Mouse (Mus musculus) midbrain, embryonic 13.5 days (tissue): ENCODE measurements at regions not wholly inside any gene's neighbourhood (a gene's known extent, or its start where the extent isn't known, plus 50 kb on each side); places are given as distances from the start of the nearest gene placed in this dataset.

ENCODE experiments used
- ATAC-seq: fragments of 200-750 bp; cut with Nextera tagmentation; 2 replicates; pipeline ENCODE4 v1.8.0; 2017; ENCODE audit warnings: mild to moderate bottlenecking, moderate TSS enrichment, moderate library complexity
- H3K27ac ChIP-seq: fragments of 300-500 bp; sonication (generic); 2 replicates; pipeline ENCODE4 v1.5.1; 2015; ENCODE audit warnings: inconsistent platforms, mild to moderate bottlenecking, moderate library complexity
- H3K27me3 ChIP-seq: fragments of 300-500 bp; sonication (generic); 2 replicates; pipeline ENCODE4 v1.6.1; 2015; ENCODE audit warnings: mild to moderate bottlenecking, inconsistent platforms
- H3K36me3 ChIP-seq: fragments of 300-500 bp; sonication (generic); 2 replicates; pipeline ENCODE4 v1.6.1; 2015; ENCODE audit warnings: mild to moderate bottlenecking, inconsistent platforms
- H3K4me1 ChIP-seq: fragments of 300-500 bp; sonication (generic); replicated peaks from 2 replicates; pipeline ENCODE4 v1.6.1; 2015; ENCODE audit warnings: inconsistent platforms
- H3K4me2 ChIP-seq: fragments of 300-500 bp; sonication (generic); replicated peaks from 2 replicates; pipeline ENCODE4 v1.6.1; 2015; ENCODE audit warnings: moderate library complexity, mild to moderate bottlenecking, inconsistent platforms
- H3K4me3 ChIP-seq: fragments of 300-500 bp; sonication (generic); replicated peaks from 2 replicates; pipeline ENCODE4 v1.5.1; 2015; ENCODE audit warnings: mild to moderate bottlenecking, inconsistent platforms
- H3K9ac ChIP-seq: fragments of 300-500 bp; sonication (generic); replicated peaks from 2 replicates; pipeline ENCODE4 v1.6.1; 2015; ENCODE audit warnings: mild to moderate bottlenecking, inconsistent platforms
- H3K9me3 ChIP-seq: fragments of 300-500 bp; sonication (generic); 2 replicates; pipeline ENCODE4 v1.6.1; 2016; ENCODE audit warnings: mild to moderate bottlenecking, inconsistent platforms
- WGBS: fragments of 180-500 bp; shearing (Covaris S2); methylation state at CpG from one replicate; pipeline ENCODE4 v1.1.7; 2015; 5-methylcytosine and 5-hydroxymethylcytosine counted together

DNA sequence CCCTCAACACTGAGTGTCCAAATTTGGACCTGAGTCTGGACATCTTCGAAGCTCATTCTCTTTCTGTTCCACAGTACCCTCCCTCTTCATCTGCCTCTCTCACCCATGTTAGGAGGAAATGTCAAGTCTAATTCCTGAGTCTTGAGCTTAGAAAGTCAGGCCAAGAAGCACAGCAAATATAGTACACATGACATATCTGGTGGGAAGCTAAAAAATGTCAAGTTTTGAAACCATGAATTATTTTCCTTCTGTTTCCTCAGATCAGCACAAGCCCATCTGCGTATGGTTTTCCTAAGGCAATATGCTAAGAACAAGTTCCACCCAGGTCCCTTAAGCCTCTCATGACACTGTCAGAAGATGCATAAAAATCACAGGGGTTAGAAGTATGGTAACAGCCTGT is 553.6 kb upstream of the Cdh11 start:
- Histone ChIP-seq H3K27me3 (no peaks in the 10 kb centered on the region), H3K9ac (no peak overlapping the region), H3K36me3 (no peaks in the 10 kb centered on the region), H3K27ac (no peak overlapping the region), H3K4me3 (no peak overlapping the region), H3K4me2 (no peak overlapping the region), H3K4me1 (no peaks in the 10 kb centered on the region), H3K9me3 (no peaks in the 10 kb centered on the region)
- no peak for ATAC-seq
- WGBS, result 94% methylated on average over 2 of the region's 2 CpGs

GRCm38 (mm10) chr8:103339951-103340350 is 554.5 kb upstream of the Cdh11 start:
- 91% methylated on average over 5 of the region's 5 CpGs for WGBS
- Histone ChIP-seq H3K36me3 (no peaks in the 10 kb centered on the region), H3K9me3 (no peaks in the 10 kb centered on the region), H3K4me1 (no peaks in the 10 kb centered on the region), H3K9ac (no peak overlapping the region), H3K4me2 (no peak overlapping the region), H3K27me3 (no peaks in the 10 kb centered on the region), H3K4me3 (no peak overlapping the region), H3K27ac (no peak overlapping the region)
- ATAC-seq, result no peak

DNA sequence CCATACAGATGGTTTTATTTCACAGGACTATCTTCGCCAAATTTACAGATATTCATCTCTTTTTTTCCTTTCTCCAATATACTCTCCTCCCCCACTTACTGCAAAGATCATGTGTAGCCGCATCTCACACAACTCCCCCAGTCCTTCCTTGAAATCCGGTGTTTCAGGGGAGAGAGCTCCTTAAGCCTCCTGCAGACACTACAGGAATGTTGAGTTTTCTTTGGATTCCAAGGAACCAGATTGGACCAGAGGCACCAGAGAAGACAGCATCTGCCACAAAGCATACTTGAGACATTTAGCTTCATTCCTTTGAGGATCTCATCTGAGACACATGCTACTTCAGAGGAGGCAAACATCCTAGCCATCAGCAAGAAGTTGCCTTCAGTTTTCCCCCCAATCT is 558.4 kb upstream of the Cdh11 start:
- Histone ChIP-seq H3K27me3 (no peaks in the 10 kb centered on the region), H3K27ac (no peak overlapping the region), H3K4me2 (no peak overlapping the region), H3K4me3 (no peak overlapping the region), H3K9me3 (no peaks in the 10 kb centered on the region), H3K9ac (no peak overlapping the region), H3K36me3 (no peaks in the 10 kb centered on the region), H3K4me1 (no peaks in the 10 kb centered on the region)
- no peak for ATAC-seq
- WGBS, result 91% methylated on average over 3 of the region's 3 CpGs

DNA sequence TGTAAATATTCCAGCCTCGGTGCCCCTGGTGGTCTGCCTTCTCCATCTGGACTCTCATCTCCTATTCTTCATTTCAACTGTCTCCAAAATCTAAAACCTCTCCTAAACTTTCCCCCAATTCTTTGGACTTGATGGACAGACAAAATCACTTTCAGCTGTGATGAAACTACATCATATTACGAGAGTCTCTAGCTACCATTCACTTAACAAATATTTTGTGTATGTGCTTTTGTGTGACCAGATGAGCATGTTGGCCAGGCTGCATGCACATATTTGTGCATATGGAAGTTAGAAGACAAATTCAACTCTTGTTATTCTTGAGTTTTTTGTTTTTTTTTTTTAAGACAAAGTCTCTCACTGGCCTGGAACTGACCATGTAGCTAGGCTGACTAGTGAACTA is 559.4 kb upstream of the Cdh11 start:
- no peak overlapping the region for H3K9ac ChIP-seq
- H3K4me1 ChIP-seq, result no peaks in the 10 kb centered on the region
- H3K4me3 ChIP-seq, result no peak overlapping the region
- no peak overlapping the region for H3K4me2 ChIP-seq
- H3K9me3 ChIP-seq, result no peaks in the 10 kb centered on the region
- ATAC-seq, result no peak
- no peaks in the 10 kb centered on the region for H3K36me3 ChIP-seq
- no peak overlapping the region for H3K27ac ChIP-seq
- WGBS, result 94% methylated on average over 2 of the region's 2 CpGs
- H3K27me3 ChIP-seq, result no peaks in the 10 kb centered on the region

- no peak overlapping the region for H3K27ac ChIP-seq
- H3K27me3 ChIP-seq, result no peaks in the 10 kb centered on the region
- no peaks in the 10 kb centered on the region for H3K36me3 ChIP-seq
- no peak overlapping the region for H3K4me2 ChIP-seq
- no peaks in the 10 kb centered on the region for H3K4me1 ChIP-seq
- 69% methylated on average over 7 of the region's 7 CpGs for WGBS
- ATAC-seq, result no peak
- no peak overlapping the region for H3K4me3 ChIP-seq
- H3K9me3 ChIP-seq, result no peaks in the 10 kb centered on the region
- no peak overlapping the region for H3K9ac ChIP-seq
Observed at GRCm38 (mm10) chr8:103347158-103347871, 561.9 kb upstream of the Cdh11 start.

DNA sequence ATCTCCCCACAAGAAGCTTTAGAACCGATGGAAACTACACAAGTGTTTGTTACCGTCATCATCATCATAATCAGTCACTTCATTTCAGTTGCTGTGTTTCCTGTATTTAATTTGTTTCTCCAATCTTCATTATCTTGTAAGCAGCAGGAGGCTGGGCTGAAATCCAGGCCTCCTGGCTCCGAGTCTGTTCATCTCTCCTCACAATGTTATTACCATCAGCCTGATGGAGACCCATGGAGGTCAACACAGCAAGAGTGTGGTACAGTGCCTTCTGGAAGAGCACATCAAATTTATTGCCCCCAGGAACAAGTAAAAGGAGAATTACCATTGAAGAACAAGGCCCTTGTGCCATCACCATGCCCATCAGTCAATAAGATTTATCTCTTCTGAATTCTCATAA is 576.3 kb upstream of the Cdh11 start:
- H3K27ac ChIP-seq, result no peak overlapping the region
- H3K9me3 ChIP-seq, result no peaks in the 10 kb centered on the region
- 76% methylated on average over 3 of the region's 3 CpGs for WGBS
- no peaks in the 10 kb centered on the region for H3K27me3 ChIP-seq
- H3K36me3 ChIP-seq, result no peaks in the 10 kb centered on the region
- ATAC-seq, result no peak
- no peak overlapping the region for H3K4me2 ChIP-seq
- H3K4me3 ChIP-seq, result no peak overlapping the region
- H3K9ac ChIP-seq, result no peak overlapping the region
- H3K4me1 ChIP-seq, result no peaks in the 10 kb centered on the region

- H3K9me3 ChIP-seq, result no peaks in the 10 kb centered on the region
- no peak for ATAC-seq
- H3K27ac ChIP-seq, result no peak overlapping the region
- WGBS, result 50% methylated on average over 2 of the region's 2 CpGs
- no peak overlapping the region for H3K9ac ChIP-seq
- H3K4me3 ChIP-seq, result no peak overlapping the region
- no peaks in the 10 kb centered on the region for H3K36me3 ChIP-seq
- H3K4me2 ChIP-seq, result no peak overlapping the region
- H3K27me3 ChIP-seq, result no peaks in the 10 kb centered on the region
- H3K4me1 ChIP-seq, result no peaks in the 10 kb centered on the region
Observed at GRCm38 (mm10) chr8:103370394-103370793, 585.0 kb upstream of the Cdh11 start.

DNA sequence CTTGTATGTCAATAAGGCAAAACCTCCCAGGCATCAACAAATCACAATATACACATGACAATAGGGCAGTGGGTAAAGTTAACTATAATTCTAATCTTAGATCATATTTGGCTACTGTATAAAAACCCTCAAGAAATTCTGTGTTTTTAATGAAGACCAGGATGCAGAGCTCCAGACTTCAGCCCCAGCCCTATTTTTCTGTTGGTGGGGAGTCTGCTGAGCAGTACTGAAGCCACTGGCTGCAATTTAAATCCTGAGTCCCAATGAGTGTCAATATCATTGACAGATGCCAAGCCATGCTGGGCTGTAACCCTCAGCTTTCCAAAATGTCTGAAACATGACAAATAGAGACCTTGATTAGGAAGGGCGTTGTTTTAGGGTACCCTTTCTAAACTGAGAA is 587.6 kb upstream of the Cdh11 start:
- Histone ChIP-seq H3K4me2 (no peak overlapping the region), H3K27ac (no peak overlapping the region), H3K4me1 (no peaks in the 10 kb centered on the region), H3K27me3 (no peaks in the 10 kb centered on the region), H3K4me3 (no peak overlapping the region), H3K9me3 (no peaks in the 10 kb centered on the region), H3K9ac (no peak overlapping the region), H3K36me3 (no peaks in the 10 kb centered on the region)
- whole genome bisulfite sequencing, result 76% methylated on average over 1 of the region's 1 CpGs
- no peak for ATAC-seq

DNA sequence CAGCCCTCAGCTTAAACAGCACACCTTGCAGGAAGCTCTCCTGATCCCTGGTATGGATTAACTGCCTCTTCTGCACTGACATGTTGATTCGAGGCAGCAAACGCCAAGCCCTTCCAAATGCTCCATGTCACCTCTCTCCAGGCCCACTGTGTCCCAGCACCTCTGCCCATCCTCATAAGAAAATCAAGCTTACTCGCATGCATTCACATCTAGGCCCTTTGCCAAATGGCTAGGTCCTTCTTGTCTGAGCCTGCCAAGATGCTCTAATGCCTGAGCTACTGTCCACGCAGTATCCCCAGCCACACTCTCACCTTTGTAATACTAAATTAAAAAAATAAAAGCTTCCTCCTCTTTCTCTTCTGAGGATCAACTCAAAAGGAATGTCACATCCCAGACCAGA is 588.7 kb upstream of the Cdh11 start:
- no peak for ATAC-seq
- H3K4me1 ChIP-seq, result no peaks in the 10 kb centered on the region
- H3K9ac ChIP-seq, result no peak overlapping the region
- H3K9me3 ChIP-seq, result no peaks in the 10 kb centered on the region
- no peaks in the 10 kb centered on the region for H3K27me3 ChIP-seq
- no peak overlapping the region for H3K27ac ChIP-seq
- H3K36me3 ChIP-seq, result no peaks in the 10 kb centered on the region
- WGBS, result 77% methylated on average over 4 of the region's 4 CpGs
- no peak overlapping the region for H3K4me3 ChIP-seq
- H3K4me2 ChIP-seq, result no peak overlapping the region

GRCm38 (mm10) chr8:103378545-103378944 is 593.1 kb upstream of the Cdh11 start:
- Histone ChIP-seq H3K27me3 (no peaks in the 10 kb centered on the region), H3K4me3 (no peak overlapping the region), H3K9me3 (no peaks in the 10 kb centered on the region), H3K27ac (no peak overlapping the region), H3K4me1 (no peaks in the 10 kb centered on the region), H3K4me2 (no peak overlapping the region), H3K36me3 (no peaks in the 10 kb centered on the region), H3K9ac (no peak overlapping the region)
- no peak for ATAC-seq
- 60% methylated on average over 3 of the region's 3 CpGs for WGBS

DNA sequence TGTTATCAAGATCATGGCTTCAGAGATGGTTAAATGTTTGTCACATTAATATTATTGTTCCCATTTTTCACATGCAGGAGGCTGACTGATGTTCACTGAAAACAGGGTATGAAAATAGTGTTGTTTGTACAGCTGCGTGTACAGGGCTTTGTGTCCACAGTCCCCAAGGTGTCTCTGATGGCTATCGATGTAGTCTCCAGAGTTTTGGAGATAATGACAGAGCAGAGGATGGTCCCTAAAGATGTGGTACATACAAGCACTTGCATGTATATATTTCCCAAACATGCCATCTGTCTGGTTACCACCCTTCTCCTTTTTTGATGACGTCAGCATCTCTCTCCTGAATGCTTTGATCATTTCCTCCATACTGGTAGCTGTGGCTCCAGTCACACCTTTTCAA is 596.1 kb upstream of the Cdh11 start:
- no peak for ATAC-seq
- Histone ChIP-seq H3K4me3 (no peak overlapping the region), H3K9me3 (no peaks in the 10 kb centered on the region), H3K9ac (no peak overlapping the region), H3K36me3 (no peaks in the 10 kb centered on the region), H3K27me3 (no peaks in the 10 kb centered on the region), H3K4me1 (no peaks in the 10 kb centered on the region), H3K27ac (no peak overlapping the region), H3K4me2 (no peak overlapping the region)
- 85% methylated on average over 3 of the region's 3 CpGs for WGBS

DNA sequence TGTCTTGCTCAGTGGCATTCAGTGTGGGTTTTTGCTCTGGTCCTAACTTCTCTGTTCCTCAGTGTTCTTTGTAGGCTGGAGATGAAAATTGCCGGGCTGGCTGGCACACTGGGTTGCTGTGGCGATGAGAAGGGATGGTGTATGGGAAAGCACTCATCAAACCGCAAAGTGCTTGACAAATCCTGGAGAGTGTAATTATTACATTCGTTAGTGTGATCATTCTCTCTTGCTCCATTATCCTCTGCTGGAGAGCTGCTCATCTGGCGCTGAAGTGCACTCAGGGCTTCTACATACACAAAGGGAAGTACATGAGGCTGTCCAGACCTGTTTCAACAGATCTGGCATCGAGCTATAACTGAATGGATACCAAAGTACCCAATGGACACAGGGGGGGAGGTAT is 605.9 kb upstream of the Cdh11 start:
- 0 out of 2 replicates have a peak, but pooled peaks have one; percentile 14 for ATAC-seq
- Histone ChIP-seq H3K27ac (no peak overlapping the region), H3K9me3 (no peaks in the 10 kb centered on the region), H3K4me2 (no peak overlapping the region), H3K9ac (no peak overlapping the region), H3K36me3 (no peaks in the 10 kb centered on the region), H3K4me1 (peaks cover 9% of the 10 kb centered on the region; the same call in 1 of the 2 replicates), H3K27me3 (no peaks in the 10 kb centered on the region), H3K4me3 (no peak overlapping the region)
- WGBS, result 82% methylated on average over 6 of the region's 6 CpGs

DNA sequence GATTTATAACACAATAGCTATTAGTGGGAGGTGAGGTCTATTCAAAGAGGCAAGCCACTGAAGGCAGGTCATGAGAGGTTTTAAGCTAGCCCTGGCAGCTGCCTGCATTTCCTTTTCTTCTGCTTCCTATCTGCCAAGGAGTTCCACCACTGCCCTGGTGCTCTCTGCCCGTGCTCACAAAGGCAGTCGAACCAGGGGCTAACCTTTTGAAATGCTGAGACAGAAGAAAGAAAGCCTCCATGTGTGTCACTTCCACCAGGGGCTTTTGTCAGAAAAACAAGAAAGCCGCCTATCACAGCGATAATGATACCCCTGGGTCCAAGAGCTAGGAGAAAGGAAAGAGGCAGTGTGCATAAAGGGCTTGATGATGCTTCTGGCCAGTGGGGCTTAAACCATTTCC is 609.9 kb upstream of the Cdh11 start:
- 4% methylated on average over 4 of the region's 4 CpGs for WGBS
- H3K4me2 ChIP-seq, result no peak overlapping the region
- ATAC-seq, result 0 out of 2 replicates have a peak, but pooled peaks have one; percentile 17
- no peak overlapping the region for H3K27ac ChIP-seq
- no peaks in the 10 kb centered on the region for H3K27me3 ChIP-seq
- H3K9me3 ChIP-seq, result no peaks in the 10 kb centered on the region
- no peaks in the 10 kb centered on the region for H3K36me3 ChIP-seq
- H3K9ac ChIP-seq, result no peak overlapping the region
- H3K4me3 ChIP-seq, result no peak overlapping the region
- H3K4me1 ChIP-seq, result peaks cover 9% of the 10 kb centered on the region; the same call in 1 of the 2 replicates
